Mouse (Mus musculus): ENCODE results near the gene Tsc2. TPM values are rescaled to one million over a fixed set of nuclear protein-coding genes. Genes with fewer than 3 reads are reported as not detected.

Gene Tsc2
- polyA plus RNA-seq, 1 experiment from 2014 or later, result 56.9 TPM

DNA sequence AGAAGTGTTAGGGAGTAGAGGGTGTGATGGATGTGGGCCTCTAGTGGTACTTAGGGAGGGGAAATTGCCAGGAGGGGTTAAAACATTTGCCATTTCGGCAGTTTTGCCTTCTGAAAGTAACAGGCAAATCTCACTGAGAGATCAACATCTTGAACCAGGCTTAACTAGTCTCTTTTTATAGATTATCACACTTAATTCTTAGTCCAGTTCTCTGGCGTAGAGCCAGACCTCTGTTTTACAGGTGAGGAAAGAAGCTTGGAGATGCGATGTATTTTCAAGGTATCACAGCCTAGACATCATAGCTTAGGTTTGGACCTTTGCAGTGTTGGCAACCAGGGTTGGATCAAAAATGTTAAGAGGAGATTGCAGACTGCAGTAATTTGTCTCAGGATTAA lies 81.4 kb downstream of the Tsc2 start:
- no peaks in the 10 kb centered on the region for H3K9me3 ChIP-seq
- peaks cover 17% of the 10 kb centered on the region; the same call in 1 of the 2 replicates for H3K27me3 ChIP-seq (ENCODE audit: insufficient read depth, poor library complexity, severe bottlenecking)
- H3K36me3 ChIP-seq, result peaks cover 4% of the 10 kb centered on the region
- H3K4me3 ChIP-seq, result peak overlapping the region; percentile 86
- DNase-seq (ENCODE audit: low spot score), result no peak
- peak overlapping the region; percentile 97 for H3K27ac ChIP-seq
- peaks cover 22% of the 10 kb centered on the region for H3K4me1 ChIP-seq
- WGBS, result 65% methylated on average over 3 of the region's 3 CpGs

DNA sequence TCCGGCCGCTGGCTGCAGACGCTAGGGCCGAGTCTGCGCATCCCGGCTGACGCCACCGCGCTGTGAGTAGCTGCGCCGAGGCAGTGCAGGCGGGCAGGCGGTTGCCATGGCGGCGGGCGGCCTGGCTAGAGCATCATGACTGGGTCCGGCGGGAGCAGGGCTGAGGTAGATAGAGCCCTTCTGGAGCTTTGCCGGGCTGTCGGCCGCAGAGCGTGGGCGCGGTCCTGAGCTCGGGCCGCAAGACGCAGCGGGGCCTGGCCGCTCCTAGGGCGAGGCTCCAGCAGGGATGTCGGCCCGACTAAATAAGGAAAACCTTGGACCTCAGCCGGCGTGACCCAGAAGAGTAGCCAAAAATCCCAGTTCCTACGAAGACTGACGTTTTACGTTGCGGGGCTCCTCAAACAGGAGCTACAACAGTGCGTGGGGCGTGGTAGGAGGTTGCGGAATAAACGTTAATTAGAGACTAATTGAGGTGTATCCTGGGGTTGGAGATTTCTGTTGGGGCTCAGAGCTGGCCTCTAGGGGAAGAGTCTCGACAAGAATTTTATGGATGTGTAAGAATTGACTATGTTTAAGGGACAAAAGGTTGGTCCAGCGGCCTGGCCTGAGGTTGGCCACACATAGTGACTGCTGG lies 81.9 kb downstream of the Tsc2 start:
- Histone ChIP-seq H3K4me1 (peaks cover 22% of the 10 kb centered on the region), H3K27me3 (ENCODE audit: insufficient read depth, poor library complexity, severe bottlenecking) (peaks cover 17% of the 10 kb centered on the region; the same call in 1 of the 2 replicates), H3K4me3 (peak overlapping the region; percentile 86), H3K9me3 (no peaks in the 10 kb centered on the region), H3K36me3 (peaks cover 4% of the 10 kb centered on the region), H3K27ac (peak overlapping the region; percentile 97)
- DNase-seq (ENCODE audit: low spot score), result peak; percentile 93
- WGBS, result under 1% methylated on average over 44 of the region's 44 CpGs

DNA sequence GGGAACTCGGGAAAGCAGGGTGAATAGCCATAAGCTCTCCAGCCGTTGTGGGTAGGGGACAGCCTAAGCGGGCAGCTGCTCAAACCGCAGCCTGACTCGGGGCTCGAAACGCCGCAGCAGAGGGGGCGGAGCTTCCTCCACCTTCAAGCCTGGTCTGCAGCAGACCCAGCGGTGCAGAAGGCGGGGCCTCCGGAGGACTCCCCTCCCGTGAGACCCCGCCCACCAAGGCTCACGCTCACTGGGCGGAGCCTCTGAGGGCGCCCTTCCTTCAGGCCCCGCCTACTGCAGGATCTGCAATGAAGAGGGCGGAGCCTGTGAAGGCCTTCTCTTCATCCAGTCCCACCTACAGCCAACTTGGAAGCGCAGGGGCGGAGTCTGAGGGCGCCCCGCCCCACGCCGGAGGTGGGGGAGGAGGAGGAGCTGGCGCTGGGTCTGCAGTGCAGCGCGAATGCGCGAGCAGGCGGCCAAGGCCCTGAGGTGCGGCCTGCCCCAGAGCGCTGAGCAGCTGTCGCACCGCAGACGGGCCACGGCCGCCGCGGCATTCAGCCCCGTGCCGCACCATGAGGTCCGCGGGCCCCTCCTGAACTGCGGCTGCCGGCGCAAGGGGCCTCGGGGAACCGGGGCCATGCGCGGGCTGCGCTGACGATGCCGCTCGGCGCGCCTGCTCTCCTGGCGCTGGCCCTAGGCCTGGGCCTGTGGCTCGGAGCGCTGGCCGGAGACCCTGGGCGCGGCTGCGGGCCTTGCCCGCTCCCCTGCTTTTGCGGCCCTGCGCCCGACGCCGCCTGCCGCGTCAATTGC lies 82.6 kb downstream of the Tsc2 start, which contains the start of gene Pkd1:
TSS of gene Pkd1 (plus strand) at position 217 of the 798 bp plus-strand sequence.
- WGBS, result under 1% methylated on average over 72 of the region's 72 CpGs
- Histone ChIP-seq H3K27ac (peak within 1 kb of the TSS; percentile 97), H3K4me1 (peaks cover 23% of the 10 kb centered on the region), H3K4me3 (peak within 1 kb of the TSS; percentile 86), H3K27me3 (ENCODE audit: insufficient read depth, poor library complexity, severe bottlenecking) (peaks cover 20% of the 10 kb centered on the region), H3K36me3 (peaks cover 4% of the 10 kb centered on the region), H3K9me3 (no peaks in the 10 kb centered on the region)
- peak; percentile 100 for DNase-seq (ENCODE audit: low spot score)

DNA sequence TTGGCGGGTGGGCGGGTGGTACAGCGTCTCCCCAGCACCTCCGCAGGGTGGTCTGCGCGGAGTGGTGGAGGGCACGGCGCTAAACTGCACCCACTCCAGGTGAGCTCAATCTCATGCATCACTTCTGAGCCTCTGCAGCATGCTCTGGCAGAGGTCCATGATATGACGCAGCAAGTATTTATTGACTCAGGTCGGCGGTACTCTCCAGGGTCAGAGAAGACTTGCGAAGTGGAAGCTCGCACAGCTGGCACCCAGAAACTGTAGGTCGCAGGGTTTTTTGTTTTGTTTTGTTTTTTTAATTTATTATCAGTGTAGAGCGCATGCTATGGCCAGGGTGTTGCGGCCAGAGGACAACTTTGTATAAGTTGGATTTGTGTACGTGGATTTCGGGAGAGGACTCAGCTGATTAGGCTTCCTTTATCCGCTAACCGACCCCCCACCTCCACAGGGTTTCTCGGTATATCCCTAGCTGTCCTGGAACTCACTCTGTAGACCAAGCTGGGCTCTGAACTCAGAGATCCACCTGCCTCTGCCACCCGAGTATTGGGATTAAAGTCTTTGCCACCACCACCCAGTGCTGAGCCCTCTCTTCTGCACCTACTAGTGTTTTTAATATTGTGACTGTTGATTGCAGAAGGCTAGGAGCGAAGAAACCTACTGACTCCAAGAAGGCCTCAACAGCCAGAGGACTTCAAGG lies 83.4 kb downstream of the Tsc2 start:
- peak overlapping the region; percentile 97 for H3K27ac ChIP-seq
- H3K36me3 ChIP-seq, result peaks cover 4% of the 10 kb centered on the region; the same call in 1 of the 2 replicates
- 3% methylated on average over 23 of the region's 23 CpGs for WGBS
- no peaks in the 10 kb centered on the region for H3K9me3 ChIP-seq
- peaks cover 27% of the 10 kb centered on the region for H3K4me1 ChIP-seq
- no peak for DNase-seq (ENCODE audit: low spot score)
- H3K4me3 ChIP-seq, result peak overlapping the region; percentile 86
- H3K27me3 ChIP-seq (ENCODE audit: insufficient read depth, poor library complexity, severe bottlenecking), result peaks cover 25% of the 10 kb centered on the region

DNA sequence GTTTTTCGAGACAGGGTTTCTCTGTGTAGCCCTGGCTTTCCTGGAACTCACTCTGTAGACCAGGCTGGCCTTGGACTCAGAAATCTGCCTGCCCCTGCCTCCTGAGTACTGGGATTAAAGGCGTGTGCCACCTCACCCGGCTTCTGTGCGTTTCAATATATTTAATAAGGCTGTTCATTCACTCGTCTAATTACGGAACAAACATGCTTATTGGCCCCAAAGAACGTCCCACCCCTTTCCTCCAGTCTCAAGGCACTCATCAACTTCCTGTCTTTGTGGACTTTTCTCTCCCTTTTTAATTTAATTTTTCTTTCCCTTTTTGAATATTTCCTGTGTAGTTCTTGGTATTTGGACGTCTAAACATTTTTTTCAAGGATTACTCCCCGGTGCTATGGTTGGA lies 84.0 kb downstream of the Tsc2 start:
- Histone ChIP-seq H3K4me3 (peak overlapping the region; percentile 86), H3K9me3 (no peaks in the 10 kb centered on the region), H3K4me1 (peaks cover 27% of the 10 kb centered on the region), H3K27ac (no peak overlapping the region), H3K36me3 (peaks cover 4% of the 10 kb centered on the region; the same call in 1 of the 2 replicates), H3K27me3 (ENCODE audit: insufficient read depth, poor library complexity, severe bottlenecking) (peaks cover 25% of the 10 kb centered on the region)
- WGBS, result 41% methylated on average over 9 of the region's 9 CpGs
- no peak for DNase-seq (ENCODE audit: low spot score)

DNA sequence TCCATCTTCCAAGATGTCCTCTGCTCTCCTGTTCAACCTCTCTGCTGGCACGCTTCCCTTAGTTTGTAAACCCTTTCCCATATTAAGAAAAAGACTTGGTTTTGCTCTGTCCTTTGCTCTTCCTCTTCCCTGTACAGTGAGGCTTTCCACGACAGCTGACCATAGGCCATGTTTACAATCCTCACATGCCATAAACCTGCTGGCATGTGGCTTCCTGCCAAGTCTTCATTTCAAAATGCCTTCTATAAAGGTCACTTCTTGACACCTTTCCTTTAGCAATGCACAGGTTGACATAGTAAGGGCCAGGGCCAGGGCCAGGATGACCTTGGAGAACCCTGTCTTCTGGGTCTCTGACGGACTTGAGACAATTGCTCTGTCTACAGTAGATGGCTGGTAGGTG lies 86.2 kb downstream of the Tsc2 start:
- Histone ChIP-seq H3K4me1 (peaks cover 20% of the 10 kb centered on the region), H3K27me3 (ENCODE audit: insufficient read depth, poor library complexity, severe bottlenecking) (peaks cover 25% of the 10 kb centered on the region), H3K9me3 (no peaks in the 10 kb centered on the region), H3K36me3 (peaks cover 4% of the 10 kb centered on the region; the same call in 1 of the 2 replicates), H3K4me3 (no peak overlapping the region), H3K27ac (no peak overlapping the region)
- no peak for DNase-seq (ENCODE audit: low spot score)
- WGBS, result 87% methylated on average over 3 of the region's 3 CpGs

Small RNAs within 50 kb of the gene (microRNA-seq; reads per million reads assigned to microRNA genes)
- gene Gm24589, result 0.76 reads per million

Other genes with a start within 250 kb of the Tsc2 start
- gene Rnps1, start 218.1 kb downstream of the Tsc2 start, polyA plus RNA-seq (2016; fragmentation: Nextera tagmentation; extraction: Ambion mirVana), result 311 and 345 TPM in 2 replicates
- 146 and 187 TPM in 2 replicates for gene Eci1, start 206.0 kb downstream of the Tsc2 start, polyA plus RNA-seq (2016; fragmentation: Nextera tagmentation; extraction: Ambion mirVana)
- 1.6 and 2.3 TPM in 2 replicates for gene Dnase1l2, start 189.5 kb downstream of the Tsc2 start, polyA plus RNA-seq (2016; fragmentation: Nextera tagmentation; extraction: Ambion mirVana)
- 27.1 and 30.3 TPM in 2 replicates for gene E4f1, start 162.3 kb downstream of the Tsc2 start, polyA plus RNA-seq (2016; fragmentation: Nextera tagmentation; extraction: Ambion mirVana)
- 86.3 and 91.2 TPM in 2 replicates for gene Pgp, start 162.2 kb downstream of the Tsc2 start, polyA plus RNA-seq (2016; fragmentation: Nextera tagmentation; extraction: Ambion mirVana)
- gene Bricd5, start 158.7 kb downstream of the Tsc2 start, polyA plus RNA-seq (2016; fragmentation: Nextera tagmentation; extraction: Ambion mirVana), result 0.48 and 0.69 TPM in 2 replicates
- gene Mlst8, start 153.6 kb downstream of the Tsc2 start, polyA plus RNA-seq (2016; fragmentation: Nextera tagmentation; extraction: Ambion mirVana), result 22.3 and 22.7 TPM in 2 replicates
- gene Caskin1, start 144.0 kb downstream of the Tsc2 start, polyA plus RNA-seq (2016; fragmentation: Nextera tagmentation; extraction: Ambion mirVana), result 0.71 and 1.4 TPM in 2 replicates
- 93.5 and 95.9 TPM in 2 replicates for gene Traf7, start 104.7 kb downstream of the Tsc2 start, polyA plus RNA-seq (2016; fragmentation: Nextera tagmentation; extraction: Ambion mirVana)
- 1.3 and 2.3 TPM in 2 replicates for gene Rab26, start 98.4 kb downstream of the Tsc2 start, polyA plus RNA-seq (2016; fragmentation: Nextera tagmentation; extraction: Ambion mirVana)
- 12.3 and 13.9 TPM in 2 replicates for gene Pkd1, start 82.8 kb downstream of the Tsc2 start, polyA plus RNA-seq (2016; fragmentation: Nextera tagmentation; extraction: Ambion mirVana)
- 15.0 and 19.8 TPM in 2 replicates for gene Nthl1, start 50 bp upstream of the Tsc2 start, polyA plus RNA-seq (2016; fragmentation: Nextera tagmentation; extraction: Ambion mirVana)
- 51.5 and 51.9 TPM in 2 replicates for gene Slc9a3r2, start 17.7 kb upstream of the Tsc2 start, polyA plus RNA-seq (2016; fragmentation: Nextera tagmentation; extraction: Ambion mirVana)
- gene Npw, start 25.8 kb upstream of the Tsc2 start, polyA plus RNA-seq (2016; fragmentation: Nextera tagmentation; extraction: Ambion mirVana), result 0.28 TPM in 1 of 2 replicates, not detected in the other
- gene Zfp598, start 37.1 kb upstream of the Tsc2 start, polyA plus RNA-seq (2016; fragmentation: Nextera tagmentation; extraction: Ambion mirVana), result 22.3 and 26.2 TPM in 2 replicates
- 0.54 and 1.5 TPM in 2 replicates for gene Syngr3, start 57.3 kb upstream of the Tsc2 start, polyA plus RNA-seq (2016; fragmentation: Nextera tagmentation; extraction: Ambion mirVana)
- 38.3 and 49.4 TPM in 2 replicates for gene Gfer, start 63.5 kb upstream of the Tsc2 start, polyA plus RNA-seq (2016; fragmentation: Nextera tagmentation; extraction: Ambion mirVana)
- gene Noxo1, start 63.6 kb upstream of the Tsc2 start, polyA plus RNA-seq (2016; fragmentation: Nextera tagmentation; extraction: Ambion mirVana), result 0.78 and 0.79 TPM in 2 replicates
- 79.1 and 100 TPM in 2 replicates for gene Tbl3, start 75.0 kb upstream of the Tsc2 start, polyA plus RNA-seq (2016; fragmentation: Nextera tagmentation; extraction: Ambion mirVana)
- 0.20 and 0.33 TPM in 2 replicates for gene Rnf151, start 85.4 kb upstream of the Tsc2 start, polyA plus RNA-seq (2016; fragmentation: Nextera tagmentation; extraction: Ambion mirVana)
- gene Rps2, start 85.5 kb upstream of the Tsc2 start, polyA plus RNA-seq (2016; fragmentation: Nextera tagmentation; extraction: Ambion mirVana), result 1,171 and 1,258 TPM in 2 replicates
- 342 and 383 TPM in 2 replicates for gene Ndufb10, start 91.8 kb upstream of the Tsc2 start, polyA plus RNA-seq (2016; fragmentation: Nextera tagmentation; extraction: Ambion mirVana)
- gene Rpl3l, start 95.2 kb upstream of the Tsc2 start, polyA plus RNA-seq (2016; fragmentation: Nextera tagmentation; extraction: Ambion mirVana), result 0.39 and 1.3 TPM in 2 replicates
- gene Msrb1, start 104.0 kb upstream of the Tsc2 start, polyA plus RNA-seq (2016; fragmentation: Nextera tagmentation; extraction: Ambion mirVana), result 17.8 and 19.7 TPM in 2 replicates
- gene Hs3st6, start 120.4 kb upstream of the Tsc2 start, polyA plus RNA-seq (2016; fragmentation: Nextera tagmentation; extraction: Ambion mirVana), result 0.51 and 0.80 TPM in 2 replicates
- gene Meiob, start 171.7 kb upstream of the Tsc2 start, polyA plus RNA-seq (2016; fragmentation: Nextera tagmentation; extraction: Ambion mirVana), result not detected in 2 replicates
- gene Hagh, start 207.5 kb upstream of the Tsc2 start, polyA plus RNA-seq (2016; fragmentation: Nextera tagmentation; extraction: Ambion mirVana), result 38.9 and 49.0 TPM in 2 replicates
- 31.4 and 37.8 TPM in 2 replicates for gene Fahd1, start 217.7 kb upstream of the Tsc2 start, polyA plus RNA-seq (2016; fragmentation: Nextera tagmentation; extraction: Ambion mirVana)
- gene Igfals, start 233.4 kb upstream of the Tsc2 start, polyA plus RNA-seq (2016; fragmentation: Nextera tagmentation; extraction: Ambion mirVana), result 0.21 and 0.85 TPM in 2 replicates

Data from heart, embryonic 10.5 days (tissue).